Comparison of ENCODE assay signal across 10 mouse cellular contexts in genomic region chr8:72434952-72435351, GRCm38 (mm10). TPM values are rescaled to one million over a fixed set of nuclear protein-coding genes. Genes with fewer than 3 reads are reported as not detected.
DNase-seq lines count a peak whose midpoint lies in the region; ATAC-seq lines count a peak whose summit lies in the region.
"Had no signal": no experiment of that assay in that cellular context is flagged by ENCODE, and none has a peak within 500 bp of the region (broad histone marks: within the 10 kb centered on the region; RNA-seq: fewer than 3 reads in every experiment).

No protein-coding gene starts in this region.

- H3K9me3 ChIP-seq in forebrain, embryonic 14.5 days (replicated peaks; ENCODE audit: control insufficient read depth, low read length) = no peaks in the 10 kb centered on the region
- no peaks in the 10 kb centered on the region for H3K9me3 ChIP-seq in forebrain, embryonic 11.5 days (ENCODE audit: control insufficient read depth, low read length)
- no peaks in the 10 kb centered on the region for H3K9me3 ChIP-seq in hindbrain, embryonic 10.5 days
- H3K9me3 ChIP-seq: neural tube, embryonic 12.5 days had no signal

- 22% methylated on average over 2 of the region's 2 CpGs for WGBS in forebrain, embryonic 14.5 days
- WGBS in forebrain, embryonic 11.5 days = 60% methylated on average over 2 of the region's 2 CpGs
- 73% methylated on average over 2 of the region's 2 CpGs for WGBS in hindbrain, embryonic 10.5 days

- no peaks in the 10 kb centered on the region for H3K4me1 ChIP-seq in forebrain, embryonic 14.5 days (ENCODE audit: control insufficient read depth, insufficient read depth, low read length)
- no peaks in the 10 kb centered on the region for H3K4me1 ChIP-seq in forebrain, embryonic 11.5 days (replicated peaks; ENCODE audit: control insufficient read depth, insufficient read depth, low read length)
- no peaks in the 10 kb centered on the region for H3K4me1 ChIP-seq in hindbrain, embryonic 10.5 days (replicated peaks)
- H3K4me1 ChIP-seq: neural tube, embryonic 12.5 days had no signal

- H3K27ac ChIP-seq in forebrain, embryonic 14.5 days (ENCODE audit: low read depth, low read length) = no peak overlapping the region
- no peak overlapping the region for H3K27ac ChIP-seq in forebrain, embryonic 11.5 days (ENCODE audit: low read depth, low read length)
- H3K27ac ChIP-seq in hindbrain, embryonic 10.5 days = no peak overlapping the region
- H3K27ac ChIP-seq: neural tube, embryonic 12.5 days had no signal

- H3K27me3 ChIP-seq in forebrain, embryonic 14.5 days (replicated peaks; ENCODE audit: control insufficient read depth, insufficient read depth, low read length) = no peaks in the 10 kb centered on the region
- H3K27me3 ChIP-seq in forebrain, embryonic 11.5 days (ENCODE audit: control insufficient read depth, insufficient read depth, low read length) = no peaks in the 10 kb centered on the region
- no peaks in the 10 kb centered on the region for H3K27me3 ChIP-seq in hindbrain, embryonic 10.5 days (ENCODE audit: insufficient read depth, poor library complexity, severe bottlenecking)
- H3K27me3 ChIP-seq: CH12.LX; neural tube, embryonic 12.5 days had no signal

- H3K4me3 ChIP-seq in forebrain, embryonic 14.5 days (ENCODE audit: low read depth, low read length) = no peak overlapping the region
- no peak overlapping the region for H3K4me3 ChIP-seq in forebrain, embryonic 11.5 days (ENCODE audit: low read depth, low read length)
- no peak overlapping the region for H3K4me3 ChIP-seq in hindbrain, embryonic 10.5 days
- H3K4me3 ChIP-seq: neural tube, embryonic 12.5 days had no signal

- no peak overlapping the region for H3K4me2 ChIP-seq in forebrain, embryonic 14.5 days (ENCODE audit: low read length)
- H3K4me2 ChIP-seq in forebrain, embryonic 11.5 days (ENCODE audit: low read depth, low read length, severe bottlenecking) = no peak overlapping the region
- H3K4me2 ChIP-seq: neural tube, embryonic 12.5 days had no signal

- DNase-seq in forebrain, embryonic 14.5 days (ENCODE audit: low spot score) = peak; percentile 7
- DNase-seq in forebrain, embryonic 11.5 days (ENCODE audit: low spot score) = no peak
- DNase-seq in 416B (ENCODE audit: low read depth) = peak; percentile 87
- peak; percentile 59 to 66 for DNase-seq in kidney, postnatal 4 days
- DNase-seq in embryo, embryonic 10 days (ENCODE audit: low spot score) = no peak
- no peak for DNase-seq in hindbrain, embryonic 10.5 days (ENCODE audit: low spot score)

- H3K36me3 ChIP-seq in forebrain, embryonic 14.5 days (ENCODE audit: control insufficient read depth, insufficient read depth, low read length) = no peaks in the 10 kb centered on the region
- no peaks in the 10 kb centered on the region for H3K36me3 ChIP-seq in forebrain, embryonic 11.5 days (ENCODE audit: control insufficient read depth, insufficient read depth, low read length)
- no peaks in the 10 kb centered on the region for H3K36me3 ChIP-seq in hindbrain, embryonic 10.5 days
- H3K36me3 ChIP-seq: neural tube, embryonic 12.5 days had no signal

- ATAC-seq in forebrain, embryonic 14.5 days = no peak
- ATAC-seq in forebrain, embryonic 11.5 days (replicated peaks; ENCODE audit: low FRiP score) = no peak
- ATAC-seq in common myeloid progenitor, adult 5-6 weeks (replicated peaks; ENCODE audit: low read depth, poor library complexity, severe bottlenecking) = peak; percentile 58
- no peak for ATAC-seq in activated CD4-positive, CD25-positive, alpha-beta regulatory T cell, adult 4 months

- no peak overlapping the region for H3K9ac ChIP-seq in forebrain, embryonic 14.5 days (ENCODE audit: low read length)
- no peak overlapping the region for H3K9ac ChIP-seq in forebrain, embryonic 11.5 days (ENCODE audit: low read length)
- H3K9ac ChIP-seq: neural tube, embryonic 12.5 days had no signal

RNA-seq across cellular contexts. Expression of gene Calr3, which starts 8.7 kb away (rescaled TPM):
- 1.0 and 1.1 TPM in 2 replicates for polyA plus RNA-seq in forebrain, embryonic 14.5 days (2014; fragmentation: Nextera tagmentation; extraction: Ambion mirVana)
- 1.2 and 1.7 TPM in 2 replicates for polyA plus RNA-seq in forebrain, embryonic 11.5 days (2014; fragmentation: Nextera tagmentation; extraction: Ambion mirVana)
- total RNA-seq in common myeloid progenitor, adult 5-6 weeks (2017) = 1.9 and 3.5 TPM in 2 replicates
- polyA plus RNA-seq in activated CD4-positive, CD25-positive, alpha-beta regulatory T cell, adult 4 months (2017; shearing (Covaris generic)) = under 1 TPM; 0.36 to 0.81 TPM
- 0.80 and 1.6 TPM in 2 replicates for polyA plus RNA-seq in hindbrain, embryonic 10.5 days (2016; fragmentation: Nextera tagmentation; extraction: Ambion mirVana)

RNA-seq across cellular contexts. Expression of gene 1700030K09Rik, which starts 8.7 kb away (rescaled TPM):
- polyA plus RNA-seq in forebrain, embryonic 14.5 days (2014; fragmentation: Nextera tagmentation; extraction: Ambion mirVana) = 14.8 and 17.1 TPM in 2 replicates
- polyA plus RNA-seq in forebrain, embryonic 11.5 days (2014; fragmentation: Nextera tagmentation; extraction: Ambion mirVana) = 14.9 and 15.4 TPM in 2 replicates
- total RNA-seq in common myeloid progenitor, adult 5-6 weeks (2017) = 4.0 and 7.7 TPM in 2 replicates
- polyA plus RNA-seq in activated CD4-positive, CD25-positive, alpha-beta regulatory T cell, adult 4 months (2017; shearing (Covaris generic)) = 1 to 10 TPM; 3.7 to 5.3 TPM
- 14.3 and 15.5 TPM in 2 replicates for polyA plus RNA-seq in hindbrain, embryonic 10.5 days (2016; fragmentation: Nextera tagmentation; extraction: Ambion mirVana)

RNA-seq across cellular contexts. Expression of gene Eps15l1, which starts 13.7 kb away (rescaled TPM):
- polyA plus RNA-seq in forebrain, embryonic 14.5 days (2014; fragmentation: Nextera tagmentation; extraction: Ambion mirVana) = 57.8 and 65.5 TPM in 2 replicates
- 78.4 and 80.8 TPM in 2 replicates for polyA plus RNA-seq in forebrain, embryonic 11.5 days (2014; fragmentation: Nextera tagmentation; extraction: Ambion mirVana)
- total RNA-seq in common myeloid progenitor, adult 5-6 weeks (2017) = 36.2 and 39.1 TPM in 2 replicates
- polyA plus RNA-seq in activated CD4-positive, CD25-positive, alpha-beta regulatory T cell, adult 4 months (2017; shearing (Covaris generic)) = 10 to 100 TPM; 43.2 to 52.4 TPM
- 73.8 and 74.3 TPM in 2 replicates for polyA plus RNA-seq in hindbrain, embryonic 10.5 days (2016; fragmentation: Nextera tagmentation; extraction: Ambion mirVana)

RNA-seq across cellular contexts. Expression of gene Cherp, which starts 40.1 kb away (rescaled TPM):
- 33.2 and 42.6 TPM in 2 replicates for polyA plus RNA-seq in forebrain, embryonic 14.5 days (2014; fragmentation: Nextera tagmentation; extraction: Ambion mirVana)
- 101 and 107 TPM in 2 replicates for polyA plus RNA-seq in forebrain, embryonic 11.5 days (2014; fragmentation: Nextera tagmentation; extraction: Ambion mirVana)
- 15.4 and 19.0 TPM in 2 replicates for total RNA-seq in common myeloid progenitor, adult 5-6 weeks (2017)
- 10 to 100 TPM; 52.7 to 65.0 TPM for polyA plus RNA-seq in activated CD4-positive, CD25-positive, alpha-beta regulatory T cell, adult 4 months (2017; shearing (Covaris generic))
- 99.1 and 105 TPM in 2 replicates for polyA plus RNA-seq in hindbrain, embryonic 10.5 days (2016; fragmentation: Nextera tagmentation; extraction: Ambion mirVana)

RNA-seq across cellular contexts. Expression of gene Slc35e1, which starts 57.5 kb away (rescaled TPM):
- polyA plus RNA-seq in forebrain, embryonic 14.5 days (2014; fragmentation: Nextera tagmentation; extraction: Ambion mirVana) = 5.8 and 6.6 TPM in 2 replicates
- polyA plus RNA-seq in forebrain, embryonic 11.5 days (2014; fragmentation: Nextera tagmentation; extraction: Ambion mirVana) = 20.9 and 21.1 TPM in 2 replicates
- 20.7 and 23.2 TPM in 2 replicates for total RNA-seq in common myeloid progenitor, adult 5-6 weeks (2017)
- polyA plus RNA-seq in activated CD4-positive, CD25-positive, alpha-beta regulatory T cell, adult 4 months (2017; shearing (Covaris generic)) = 1 to 10 TPM; 6.9 to 7.3 TPM
- polyA plus RNA-seq in hindbrain, embryonic 10.5 days (2016; fragmentation: Nextera tagmentation; extraction: Ambion mirVana) = 19.6 and 21.3 TPM in 2 replicates

Comparison
In these comparisons a context has a peak if more than half of its experiments do, and no peak if none do; other contexts are left out.
1. DNase-seq: peak in forebrain, embryonic 14.5 days (single experiment), 416B (single experiment) and kidney, postnatal 4 days (2 of 2); none in forebrain, embryonic 11.5 days (single experiment), embryo, embryonic 10 days (single experiment) and hindbrain, embryonic 10.5 days (single experiment).